Mouse (Mus musculus) liver, adult 2 months (tissue): ENCODE data around the gene 1700021F05Rik. TPM values are rescaled to one million over a fixed set of nuclear protein-coding genes. Genes with fewer than 3 reads are reported as not detected.

ENCODE experiments used
- DNase-seq: peaks from one replicate; pipeline ENCODE4 v3.0.0-alpha.2; 2011; ENCODE audit warnings: low read depth, low spot score; ENCODE audit errors: extremely low read depth
- H3K27ac ChIP-seq: fragments of 200-500 bp; replicated peaks from 2 replicates; pipeline ENCODE4 v1.5.1; 2012; ENCODE audit warnings: low read depth, mild to moderate bottlenecking, control low read depth, inconsistent platforms, low read length; ENCODE audit not compliant: insufficient read depth
- H3K27me3 ChIP-seq: fragments of 200-500 bp; 2 replicates; pipeline ENCODE4 v1.6.1; 2012; ENCODE audit warnings: mild to moderate bottlenecking, moderate library complexity, low read length, inconsistent platforms; ENCODE audit not compliant: control insufficient read depth, insufficient read depth
- H3K36me3 ChIP-seq: fragments of 200-500 bp; 2 replicates; pipeline ENCODE4 v1.6.1; 2012; ENCODE audit warnings: low read length, inconsistent platforms; ENCODE audit not compliant: control insufficient read depth, insufficient read depth
- H3K4me1 ChIP-seq: fragments of 200-500 bp; 2 replicates; pipeline ENCODE4 v1.6.1; 2011; ENCODE audit warnings: low read length; ENCODE audit not compliant: control insufficient read depth, insufficient read depth
- H3K4me3 ChIP-seq: fragments of 200-500 bp; 2 replicates; pipeline ENCODE4 v1.5.1; 2011; ENCODE audit warnings: low read depth, mild to moderate bottlenecking, control low read depth, low read length, moderate library complexity; ENCODE audit not compliant: insufficient read depth
- H3K79me2 ChIP-seq: fragments of 200-500 bp; 2 replicates; pipeline ENCODE4 v1.6.1; 2012; ENCODE audit warnings: inconsistent platforms, mild to moderate bottlenecking, low read length, moderate library complexity; ENCODE audit not compliant: control insufficient read depth, insufficient read depth
- H3K9ac ChIP-seq: fragments of 200-500 bp; 2 replicates; pipeline ENCODE4 v1.6.1; 2012; ENCODE audit warnings: low read depth, mild to moderate bottlenecking, control low read depth, inconsistent platforms, low read length
- CTCF ChIP-seq: fragments of 200-500 bp; IDR thresholded peaks from 2 replicates; pipeline ENCODE4 v1.5.1; 2011; ENCODE audit warnings: low read depth, low read length, control low read depth
- POLR2A ChIP-seq: fragments of 200-500 bp; IDR thresholded peaks from 2 replicates; pipeline ENCODE4 v1.6.1; 2011; ENCODE audit warnings: low read length, control low read depth; ENCODE audit not compliant: insufficient read depth; ENCODE audit errors: extremely low read depth
- WGBS: fragments of 180-500 bp; shearing (Covaris S2); methylation state at CpG from one replicate; pipeline ENCODE4 v1.1.7; 2018; 5-methylcytosine and 5-hydroxymethylcytosine counted together
- polyA plus RNA-seq: library from polyadenylated mRNA; depleted of rRNA; stranded (reverse); fragments of >200 nt; gene quantifications from 2 replicates; pipeline ENCODE4 v1.2.3, GENCODE M21; 2012; rRNA removed
- total RNA-seq: library from RNA; depleted of rRNA; stranded (reverse); fragments of >200 nt; gene quantifications from 2 replicates; pipeline ENCODE4 v1.2.3, GENCODE M21; 2014; rRNA removed

The 1700021F05Rik gene
- total RNA-seq, result 19.9 and 21.5 TPM in 2 replicates
- polyA plus RNA-seq, result 5.9 and 6.2 TPM in 2 replicates

GRCm38 (mm10) chr10:43540442-43541152, at the start of gene 1700021F05Rik:
1700021F05Rik (minus strand) TSS chr10:43540994.
- TF ChIP-seq POLR2A (peak; percentile 80), CTCF (peak; percentile 87)
- peak within 1 kb of the TSS; percentile 76 for H3K4me3 ChIP-seq
- under 1% methylated on average over 54 of the region's 56 CpGs for WGBS
- peak; percentile 82 for DNase-seq
- peaks cover 4% of the 10 kb centered on the region; the same call in 1 of the 2 replicates for H3K79me2 ChIP-seq
- no peaks in the 10 kb centered on the region for H3K27me3 ChIP-seq
- peaks cover 18% of the 10 kb centered on the region for H3K4me1 ChIP-seq
- no peaks in the 10 kb centered on the region for H3K36me3 ChIP-seq
- H3K9ac ChIP-seq, result peak within 1 kb of the TSS; percentile 86
- H3K27ac ChIP-seq, result peak within 1 kb of the TSS; percentile 88

GRCm38 (mm10) chr10:43588470-43589177, 47.8 kb upstream of the 1700021F05Rik start:
- Histone ChIP-seq H3K36me3 (no peaks in the 10 kb centered on the region), H3K27ac (no peak overlapping the region), H3K4me3 (no peak overlapping the region), H3K79me2 (no peaks in the 10 kb centered on the region), H3K4me1 (no peaks in the 10 kb centered on the region), H3K27me3 (no peaks in the 10 kb centered on the region), H3K9ac (no peak overlapping the region)
- WGBS, result 77% methylated on average over 8 of the region's 8 CpGs
- no peak for DNase-seq
- TF ChIP-seq POLR2A (no peak), CTCF (no peak)

- Histone ChIP-seq H3K27me3 (peaks cover 9% of the 10 kb centered on the region; the same call in 1 of the 2 replicates), H3K27ac (no peak overlapping the region), H3K9ac (no peak overlapping the region), H3K36me3 (no peaks in the 10 kb centered on the region), H3K4me3 (no peak overlapping the region), H3K79me2 (no peaks in the 10 kb centered on the region), H3K4me1 (no peaks in the 10 kb centered on the region)
- TF ChIP-seq CTCF (no peak), POLR2A (no peak)
- 80% methylated on average over 4 of the region's 4 CpGs for WGBS
- DNase-seq, result no peak
Measured at GRCm38 (mm10) chr10:43584538-43584937, 43.7 kb upstream of the 1700021F05Rik start.

GRCm38 (mm10) chr10:43581260-43581659, 40.5 kb upstream of the 1700021F05Rik start:
- 82% methylated on average over 3 of the region's 3 CpGs for WGBS
- Histone ChIP-seq H3K36me3 (no peaks in the 10 kb centered on the region), H3K9ac (no peak overlapping the region), H3K27ac (no peak overlapping the region), H3K4me3 (no peak overlapping the region), H3K79me2 (no peaks in the 10 kb centered on the region), H3K4me1 (no peaks in the 10 kb centered on the region), H3K27me3 (peaks cover 22% of the 10 kb centered on the region; the same call in 1 of the 2 replicates)
- no peak for DNase-seq
- no peak for TF ChIP-seq CTCF
- no peak for TF ChIP-seq POLR2A

GRCm38 (mm10) chr10:43580649-43581078, 39.9 kb upstream of the 1700021F05Rik start:
- no peaks in the 10 kb centered on the region for H3K36me3 ChIP-seq

More at GRCm38 (mm10) chr10:43580649-43581078, 39.9 kb upstream of the 1700021F05Rik start:
- TF ChIP-seq CTCF (no peak), POLR2A (no peak)
- no peak for DNase-seq
- H3K4me1 ChIP-seq, result no peaks in the 10 kb centered on the region
- H3K4me3 ChIP-seq, result no peak overlapping the region
- 5% methylated on average over 15 of the region's 15 CpGs for WGBS
- no peak overlapping the region for H3K9ac ChIP-seq
- H3K27me3 ChIP-seq, result peaks cover 22% of the 10 kb centered on the region; the same call in 1 of the 2 replicates
- H3K27ac ChIP-seq, result no peak overlapping the region
- H3K79me2 ChIP-seq, result no peaks in the 10 kb centered on the region
